Mouse (Mus musculus) adrenal gland, postnatal 36 days (tissue): ENCODE results near the gene ccdc198. TPM values are rescaled to one million over a fixed set of nuclear protein-coding genes. Genes with fewer than 3 reads are reported as not detected.

Experiments used
- DNase-seq, 2 experiments: peaks; one replicate each; pipeline ENCODE4 v3.0.0; 2021; ENCODE audit warnings: mixed read lengths in 1 of 2
- total RNA-seq, 2 experiments: library from RNA; stranded (reverse); gene quantifications; 2 replicates each; pipeline ENCODE4 v1.2.3; 2021

ccdc198 gene
- total RNA-seq, 2 experiments from 2014 or later = not detected

- no peak for DNase-seq
These were observed 48.2 kb downstream of the ccdc198 start for GRCm38 (mm10) chr14:49197031-49197527.

GRCm38 (mm10) chr14:49186270-49186669 lies 59.0 kb downstream of the ccdc198 start:
- no peak for DNase-seq

GRCm38 (mm10) chr14:49179736-49180135 lies 65.5 kb downstream of the ccdc198 start:
- DNase-seq = no peak

GRCm38 (mm10) chr14:49173290-49174135 lies 71.8 kb downstream of the ccdc198 start:
- DNase-seq = peak in 1 of 2 experiments; percentile 18

- DNase-seq = peak; percentile 56 to 76
These were observed 72.7 kb downstream of the ccdc198 start for GRCm38 (mm10) chr14:49172582-49172988.

GRCm38 (mm10) chr14:49171867-49172581 lies 73.2 kb downstream of the ccdc198 start, which contains the start of gene Naa30:
TSS of gene Naa30 (plus strand) at chr14:49172226.
- DNase-seq = peak; percentile 99 to 100

GRCm38 (mm10) chr14:49171286-49171685 lies 74.0 kb downstream of the ccdc198 start:
- DNase-seq = no peak

Other genes starting within 250 kb of the ccdc198 start
- 10 to 100 TPM; 18.2 to 24.3 TPM for gene Ap5m1, start 179.4 kb downstream of the ccdc198 start, total RNA-seq
- gene Exoc5, start 178.8 kb downstream of the ccdc198 start, total RNA-seq = 10 to 100 TPM; 34.6 to 39.2 TPM
- gene Naa30, start 73.2 kb downstream of the ccdc198 start, total RNA-seq = 10 to 100 TPM; 32.6 to 39.9 TPM